Mouse (Mus musculus): ENCODE results near the gene Coro1c. TPM values are rescaled to one million over a fixed set of nuclear protein-coding genes. Genes with fewer than 3 reads are reported as not detected.

Gene Coro1c
- polyA plus RNA-seq, 1 experiment = 132 TPM

DNA sequence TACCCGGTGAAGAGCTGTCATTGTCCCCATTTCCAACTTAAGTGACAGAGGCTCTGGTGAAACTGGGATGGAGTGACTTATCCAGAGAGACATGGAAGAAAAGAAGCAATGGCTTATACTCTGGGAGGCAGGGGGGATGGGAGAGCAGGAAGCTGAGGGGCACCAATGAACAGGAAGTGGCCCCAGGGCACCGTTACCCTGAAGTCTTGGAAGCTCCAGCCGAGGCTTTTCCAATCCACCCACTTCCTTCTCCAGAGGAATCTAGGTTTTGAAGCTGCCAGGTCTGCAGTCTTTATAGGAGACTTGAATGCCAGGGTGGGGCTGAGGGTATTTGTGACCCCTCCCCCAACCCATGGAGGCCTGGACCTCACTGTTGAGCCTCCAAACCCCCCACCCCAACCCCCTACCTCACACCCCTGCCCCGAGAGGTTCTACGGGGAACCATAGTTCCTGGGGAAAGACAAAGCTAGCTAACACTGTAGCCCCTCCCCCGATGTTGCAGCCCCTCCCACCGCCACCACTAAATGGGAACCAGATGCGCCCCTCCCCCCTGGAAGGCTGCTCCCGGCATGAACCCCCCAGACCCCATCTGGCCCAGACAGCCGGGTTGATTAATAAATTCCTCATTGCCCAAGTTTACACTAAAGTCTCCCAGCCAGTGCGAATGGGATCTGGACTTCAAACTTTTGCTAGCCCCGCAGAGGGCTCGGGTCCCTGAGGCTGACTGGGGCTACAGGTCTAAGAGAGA, 112.0 kb downstream of the Coro1c start:
- peaks cover 80% of the 10 kb centered on the region for H3K27me3 ChIP-seq (replicated peaks)
- peaks cover 73% of the 10 kb centered on the region for H3K4me1 ChIP-seq
- no peak for TF ChIP-seq GATA1 (IDR thresholded peaks at IDR 0.05; ENCODE audit: borderline replicate concordance, low read length)
- TF ChIP-seq FLI1 (IDR thresholded peaks at IDR 0.05; ENCODE audit: low read length) = no peak
- H3K4me3 ChIP-seq (replicated peaks) = peak overlapping the region; percentile 80
- H3K9me3 ChIP-seq = no peaks in the 10 kb centered on the region
- no peaks in the 10 kb centered on the region for H3K36me3 ChIP-seq (replicated peaks; ENCODE audit: low read length)

Other genes with a start within 250 kb of the Coro1c start
- gene 1700069L16Rik, start 184.0 kb downstream of the Coro1c start, polyA plus RNA-seq (2012; ENCODE audit: insufficient read depth, low replicate concordance) = not detected in 2 replicates
- 1.2 and 2.4 TPM in 2 replicates for gene Ficd, start 173.0 kb downstream of the Coro1c start, polyA plus RNA-seq (2012; ENCODE audit: insufficient read depth, low replicate concordance)
- gene Sart3, start 136.2 kb downstream of the Coro1c start, polyA plus RNA-seq (2012; ENCODE audit: insufficient read depth, low replicate concordance) = 9.0 and 14.3 TPM in 2 replicates
- gene Iscu, start 136.0 kb downstream of the Coro1c start, polyA plus RNA-seq (2012; ENCODE audit: insufficient read depth, low replicate concordance) = 39.7 and 56.2 TPM in 2 replicates
- gene Tmem119, start 108.2 kb downstream of the Coro1c start, polyA plus RNA-seq (2012; ENCODE audit: insufficient read depth, low replicate concordance) = 4.0 TPM in 1 of 2 replicates, not detected in the other
- 39.4 and 167 TPM in 2 replicates for gene Selplg, start 76.1 kb downstream of the Coro1c start, polyA plus RNA-seq (2012; ENCODE audit: insufficient read depth, low replicate concordance)
- gene Ssh1, start 85.1 kb upstream of the Coro1c start, polyA plus RNA-seq (2012; ENCODE audit: insufficient read depth, low replicate concordance) = 2.9 and 3.9 TPM in 2 replicates
- not detected in 2 replicates for gene Dao, start 94.9 kb upstream of the Coro1c start, polyA plus RNA-seq (2012; ENCODE audit: insufficient read depth, low replicate concordance)
- gene Usp30, start 156.7 kb upstream of the Coro1c start, polyA plus RNA-seq (2012; ENCODE audit: insufficient read depth, low replicate concordance) = 3.6 and 5.6 TPM in 2 replicates
- 0.13 and 1.4 TPM in 2 replicates for gene Svop, start 182.8 kb upstream of the Coro1c start, polyA plus RNA-seq (2012; ENCODE audit: insufficient read depth, low replicate concordance)
- 5.6 and 11.6 TPM in 2 replicates for gene Alkbh2, start 219.5 kb upstream of the Coro1c start, polyA plus RNA-seq (2012; ENCODE audit: insufficient read depth, low replicate concordance)
- 10.8 and 14.5 TPM in 2 replicates for gene Ung, start 221.6 kb upstream of the Coro1c start, polyA plus RNA-seq (2012; ENCODE audit: insufficient read depth, low replicate concordance)
- gene Acacb, start 237.8 kb upstream of the Coro1c start, polyA plus RNA-seq (2012; ENCODE audit: insufficient read depth, low replicate concordance) = 0.48 TPM in 2 replicates

Data from megakaryocyte, embryonic 14.5 days (primary cell).